Mouse (Mus musculus): ENCODE data around the gene Bco1.

GRCm38 (mm10) chr8:117136763-117137162, 41.1 kb downstream of the Bco1 start:
- TF ChIP-seq CTCF (IDR thresholded peaks at IDR 0.05) (no peak), POLR2A (IDR thresholded peaks at IDR 0.05; ENCODE audit: insufficient read depth, low read depth, low read length) (no peak)

Data from heart, adult 2 months (tissue).